Mouse (Mus musculus): Measurements from ENCODE around the gene Gse1. TPM values are rescaled to one million over a fixed set of nuclear protein-coding genes. Genes with fewer than 3 reads are reported as not detected.

Gse1 gene
- total RNA-seq, 2 experiments from 2014 or later: 58.1 to 60.7 TPM

DNA sequence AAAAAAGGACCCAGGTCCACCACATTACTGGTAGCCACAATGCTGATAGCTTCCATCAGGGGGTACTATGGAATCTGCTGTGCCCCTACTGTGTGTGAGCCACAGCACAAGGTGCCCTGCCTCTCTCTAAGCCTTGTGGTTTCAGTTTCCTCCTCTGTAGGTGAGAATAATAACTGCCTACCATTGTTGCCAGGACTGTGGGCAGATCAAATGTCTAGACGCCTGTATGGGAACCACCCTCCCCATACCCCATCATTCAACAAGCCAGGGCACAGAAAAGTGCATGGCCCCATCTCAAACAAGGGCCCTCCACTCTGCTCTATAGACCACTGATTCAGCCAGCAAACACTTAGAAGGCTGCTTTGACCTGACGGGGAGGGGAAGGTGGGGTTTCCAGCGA, 168.5 kb downstream of the Gse1 start:
- DNase-seq (ENCODE audit: low spot score in 2 of 2): no peak

DNA sequence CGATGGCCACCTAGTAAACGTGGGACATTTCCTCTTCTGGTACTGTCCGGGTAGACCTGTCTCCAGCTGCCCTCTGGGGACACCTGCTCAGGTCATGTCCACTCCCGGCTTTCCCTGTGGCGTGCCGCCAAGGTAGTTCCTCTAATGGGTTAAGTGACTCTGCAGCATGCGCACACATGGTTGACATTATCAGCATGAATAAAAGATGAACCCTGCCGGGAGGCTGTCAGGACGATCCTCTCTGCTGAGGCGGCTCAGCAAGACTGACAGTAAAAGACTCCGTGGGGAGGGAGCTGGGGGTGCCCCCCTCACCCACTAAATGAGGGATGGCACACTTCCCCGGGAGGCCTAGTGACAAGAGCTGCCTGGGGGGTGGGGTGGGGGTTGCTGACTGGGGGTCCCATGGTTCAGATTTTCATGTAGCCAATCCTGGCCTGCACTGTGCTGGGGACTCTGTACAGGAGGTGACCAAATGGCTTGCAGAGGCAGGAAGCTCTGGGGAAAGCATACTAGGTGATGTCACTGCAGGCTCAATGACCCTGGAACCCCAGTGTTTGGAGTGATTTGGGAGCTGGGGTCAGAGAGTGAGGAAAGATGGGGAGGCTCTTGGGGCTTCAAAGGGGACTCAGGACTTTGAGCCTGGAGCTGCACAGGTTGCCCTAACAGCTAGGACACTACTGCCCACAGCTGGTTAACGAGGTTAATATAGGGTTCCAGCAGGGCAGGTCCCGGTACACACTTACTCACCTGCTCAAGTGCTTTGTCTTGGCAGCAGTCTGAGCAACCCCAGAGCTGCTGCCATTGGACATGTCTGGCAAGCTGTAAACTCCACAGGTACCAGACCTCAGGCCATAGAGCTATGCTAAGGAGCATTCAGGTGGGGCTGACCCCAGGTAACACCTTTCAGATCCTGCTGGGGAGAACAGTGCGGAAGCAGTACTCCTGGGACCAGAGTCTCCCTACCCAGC, 169.5 kb downstream of the Gse1 start:
- DNase-seq (ENCODE audit: low spot score in 2 of 2): no peak

DNA sequence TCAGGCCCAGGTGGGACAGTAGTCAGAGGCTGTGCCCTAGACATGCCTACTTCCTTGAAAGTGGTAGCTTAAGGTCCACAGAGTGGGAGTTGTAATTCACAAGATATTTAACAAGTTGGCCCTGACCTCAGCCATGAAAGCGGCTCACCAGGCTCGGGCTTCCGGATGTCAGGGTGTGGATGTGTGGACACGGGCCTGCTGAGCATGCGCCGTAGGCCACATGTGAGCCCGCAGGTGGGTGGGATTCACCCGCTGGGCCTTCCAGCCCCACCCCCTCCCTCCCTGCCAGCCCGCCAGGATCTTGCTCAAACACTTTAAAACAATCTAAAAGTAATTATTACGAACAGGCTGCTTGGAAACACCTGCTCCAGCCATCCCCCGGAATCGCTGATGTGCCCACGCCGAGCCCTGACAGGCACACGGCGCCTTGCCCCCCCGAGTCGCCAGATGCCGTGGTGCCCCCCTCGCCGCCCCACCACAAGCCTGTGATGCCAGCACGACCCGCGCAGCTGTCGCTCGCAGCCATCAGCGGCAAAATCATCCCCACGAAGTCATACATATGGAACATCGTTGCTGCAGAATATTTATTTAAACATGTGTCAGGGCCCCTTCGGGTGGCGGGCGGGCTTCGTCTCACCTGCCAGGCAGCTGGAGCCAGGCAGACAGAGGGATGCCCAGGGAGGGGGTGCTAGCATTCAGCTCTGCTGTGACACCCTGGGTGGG, 171.1 kb downstream of the Gse1 start:
- no peak for DNase-seq (ENCODE audit: low spot score in 2 of 2)

DNA sequence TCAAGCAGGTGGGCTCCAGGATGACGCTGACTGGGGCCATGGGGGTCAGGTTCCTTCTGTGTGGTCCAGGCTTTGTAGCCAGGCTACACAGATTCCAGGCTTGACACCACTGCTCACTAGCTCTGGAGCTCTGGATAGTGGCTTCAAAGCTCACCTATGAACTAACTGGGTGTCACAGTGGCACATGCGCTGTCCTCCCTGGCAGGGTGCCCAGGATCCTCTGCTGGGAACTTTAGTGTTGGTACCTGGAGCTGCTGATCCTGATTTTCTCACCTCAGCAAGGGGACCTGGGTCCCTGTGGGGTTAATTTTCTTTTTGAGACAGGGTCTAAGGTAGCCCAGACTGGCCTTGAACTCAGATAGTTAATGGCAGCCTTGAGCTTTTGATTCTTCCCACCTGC, 173.0 kb downstream of the Gse1 start:
- no peak for DNase-seq (ENCODE audit: low spot score in 2 of 2)

DNA sequence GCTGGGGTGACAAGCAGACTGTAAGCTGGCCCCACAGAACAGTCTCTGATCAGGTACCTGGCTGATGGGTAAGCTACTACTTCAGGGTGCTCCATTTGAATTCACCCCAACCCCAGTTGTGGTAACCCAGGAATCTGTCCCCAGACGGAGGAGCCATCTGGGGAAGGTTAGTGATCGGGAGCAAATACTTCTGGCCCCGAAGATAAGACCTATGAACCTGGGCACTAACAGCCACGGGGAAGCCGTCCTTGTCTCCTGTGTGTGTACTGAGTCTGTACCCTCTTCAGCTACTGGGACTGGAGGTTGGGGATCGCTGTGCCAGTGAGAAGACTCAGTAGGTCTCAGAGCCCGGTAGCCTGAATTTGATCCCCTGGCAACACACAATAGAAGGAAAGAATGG, 173.5 kb downstream of the Gse1 start:
- DNase-seq (ENCODE audit: low spot score in 2 of 2): no peak

DNA sequence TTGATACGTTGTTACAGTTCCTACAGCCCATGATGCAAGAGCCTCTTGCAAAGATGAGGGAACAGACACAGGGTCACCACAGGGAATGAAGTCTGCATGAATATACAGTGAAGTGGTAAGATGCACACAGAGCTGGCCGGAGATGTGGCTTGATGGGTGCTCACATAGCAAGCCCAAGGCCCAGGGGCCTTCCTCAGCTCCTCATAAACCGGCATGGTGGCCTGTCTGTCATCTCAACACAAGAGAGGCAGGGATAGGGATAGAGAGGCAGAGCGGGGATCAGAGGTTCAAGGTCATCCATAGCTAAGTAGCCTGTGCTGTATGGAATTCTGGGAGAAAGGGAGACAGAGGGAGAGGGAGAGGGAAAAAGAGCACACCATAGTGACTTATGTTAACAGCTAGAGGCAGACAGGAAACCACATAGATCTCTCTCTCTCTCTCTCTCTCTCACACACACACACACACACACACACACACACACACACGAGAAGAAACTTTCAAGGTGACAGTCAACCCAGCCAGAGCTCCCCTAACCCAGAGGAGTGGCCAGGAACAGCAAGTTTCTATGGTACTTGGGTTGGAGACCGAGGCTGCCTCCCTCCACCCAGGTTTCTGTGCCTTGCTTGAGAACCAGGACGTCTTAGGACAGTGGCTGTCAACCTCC, 175.5 kb downstream of the Gse1 start:
- DNase-seq (ENCODE audit: low spot score in 2 of 2): no peak

DNA sequence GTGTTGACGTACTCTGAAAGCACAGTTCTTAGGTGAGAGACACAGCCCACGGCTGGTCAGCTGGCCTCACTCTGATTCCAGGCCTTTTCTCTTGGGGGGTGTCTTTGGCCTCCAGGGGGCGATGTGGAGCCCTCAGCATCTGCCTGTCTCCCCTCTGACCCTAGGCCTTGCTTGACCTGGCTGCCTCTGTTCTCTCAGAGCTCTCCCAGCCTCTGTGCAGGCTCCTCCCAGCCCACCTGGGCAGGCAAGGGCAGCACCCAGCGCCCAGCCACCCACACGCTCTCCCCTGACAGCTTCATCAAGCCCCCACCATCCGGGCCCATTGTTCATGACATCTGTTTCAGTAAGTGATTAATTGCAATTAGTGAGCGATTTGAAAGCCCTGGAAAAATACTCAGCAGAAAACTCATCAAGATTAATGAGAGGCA, 176.4 kb downstream of the Gse1 start:
- DNase-seq (ENCODE audit: low spot score in 2 of 2): peak in 1 of 2 experiments; percentile 47

DNA sequence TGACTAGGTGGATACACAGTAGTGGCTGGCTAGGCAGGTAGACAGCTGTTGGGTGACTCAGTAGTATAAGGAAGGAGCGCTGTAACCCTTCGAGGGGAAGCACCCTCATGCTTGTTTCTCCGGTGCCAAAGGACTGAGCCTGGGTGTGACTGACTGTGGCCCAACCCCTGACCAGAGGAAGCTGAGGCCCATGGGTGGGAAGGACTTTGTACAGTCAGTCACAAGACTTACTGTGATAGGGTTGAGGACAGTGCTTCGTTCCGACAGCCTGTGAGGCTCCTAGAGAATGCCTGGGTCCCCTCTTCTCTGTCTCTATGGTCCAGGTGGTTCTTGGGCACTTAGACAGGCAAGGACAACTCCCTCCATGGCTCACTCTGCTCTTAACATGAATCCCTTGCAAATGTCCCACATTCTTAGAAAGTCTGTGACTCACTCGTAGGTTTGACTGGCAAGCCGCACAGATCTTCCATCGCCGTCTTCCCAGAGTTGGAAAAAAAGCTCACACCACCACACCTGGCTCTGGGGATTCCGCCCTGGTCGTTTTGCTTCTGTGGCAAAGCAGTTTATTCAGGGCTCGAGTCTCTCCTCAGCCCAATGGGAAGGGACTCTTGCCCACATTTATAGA, 177.9 kb downstream of the Gse1 start:
- no peak for DNase-seq (ENCODE audit: low spot score in 2 of 2)

DNA sequence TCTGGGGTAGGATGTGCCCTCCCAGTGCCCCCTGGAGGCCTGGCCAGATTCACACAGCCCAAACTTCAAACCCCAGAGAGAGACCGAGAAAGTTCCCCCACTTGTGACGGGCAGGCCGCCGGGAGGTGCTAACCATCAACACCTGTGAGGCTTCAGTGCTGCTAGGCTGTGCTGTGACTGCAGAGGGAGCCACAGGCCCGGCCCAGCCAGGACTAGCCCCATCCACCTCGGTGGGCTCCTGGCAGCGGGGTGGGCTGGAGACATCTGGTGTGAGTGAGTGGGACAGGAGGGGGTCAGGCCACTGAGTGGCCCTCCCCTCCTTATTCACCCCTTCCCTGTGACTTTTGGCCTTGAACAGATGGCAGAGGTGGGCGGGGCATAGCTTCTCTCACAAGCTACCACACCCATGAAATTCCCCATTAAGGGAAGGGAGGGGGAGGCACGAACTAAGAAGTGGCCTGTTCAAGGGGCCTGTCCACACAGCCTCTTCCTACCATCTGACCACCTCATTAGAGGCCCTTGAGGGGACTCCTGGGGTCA, 179.5 kb downstream of the Gse1 start:
- no peak for DNase-seq (ENCODE audit: low spot score in 2 of 2)

DNA sequence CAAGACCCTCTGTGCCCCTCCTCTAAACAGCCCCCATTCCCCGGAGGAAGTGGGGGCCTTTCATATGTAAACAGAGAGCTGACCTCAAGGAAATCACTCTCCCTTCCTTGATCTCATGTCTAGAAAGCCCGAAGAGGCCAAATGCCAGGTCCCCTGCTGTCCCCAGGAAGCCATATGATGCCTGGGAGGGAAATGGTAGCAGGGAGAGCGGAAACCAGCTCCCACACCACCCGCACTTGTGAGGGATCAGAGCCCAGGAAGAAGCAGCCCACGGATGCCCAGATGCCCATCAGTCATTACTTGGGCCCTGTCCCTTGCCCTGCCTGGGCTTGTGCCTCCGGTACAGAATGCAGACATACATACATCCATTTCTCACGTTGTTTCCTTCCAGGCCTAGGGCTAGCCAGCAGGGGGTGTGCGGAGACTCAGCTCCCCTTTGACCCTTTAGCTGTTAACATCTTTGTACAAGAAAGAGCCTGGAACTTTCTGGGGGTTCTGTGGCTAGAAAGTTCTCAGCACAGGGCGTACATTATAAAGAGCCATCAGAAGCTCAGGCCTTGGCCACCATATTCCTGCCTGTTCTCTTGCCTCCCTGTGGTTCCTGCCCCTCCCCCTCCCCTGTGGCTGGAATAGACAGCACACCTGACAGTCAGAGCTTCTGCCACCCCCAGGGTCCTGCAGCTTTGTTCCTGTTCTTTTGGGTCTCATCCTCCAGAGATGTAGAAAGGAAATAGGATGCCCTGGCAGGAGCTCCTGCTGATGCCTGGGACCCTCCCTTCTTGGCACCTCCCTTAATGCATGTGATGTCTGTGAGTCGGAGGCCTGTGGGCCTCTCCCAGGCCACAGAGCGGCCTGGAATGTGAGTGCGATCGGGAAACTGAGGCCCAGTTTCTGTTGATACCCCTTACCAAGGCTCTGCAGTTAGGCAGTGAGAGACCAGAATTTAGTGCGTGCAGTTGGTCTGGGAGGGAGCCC, 180.3 kb downstream of the Gse1 start:
- DNase-seq (ENCODE audit: low spot score in 2 of 2): no peak

DNA sequence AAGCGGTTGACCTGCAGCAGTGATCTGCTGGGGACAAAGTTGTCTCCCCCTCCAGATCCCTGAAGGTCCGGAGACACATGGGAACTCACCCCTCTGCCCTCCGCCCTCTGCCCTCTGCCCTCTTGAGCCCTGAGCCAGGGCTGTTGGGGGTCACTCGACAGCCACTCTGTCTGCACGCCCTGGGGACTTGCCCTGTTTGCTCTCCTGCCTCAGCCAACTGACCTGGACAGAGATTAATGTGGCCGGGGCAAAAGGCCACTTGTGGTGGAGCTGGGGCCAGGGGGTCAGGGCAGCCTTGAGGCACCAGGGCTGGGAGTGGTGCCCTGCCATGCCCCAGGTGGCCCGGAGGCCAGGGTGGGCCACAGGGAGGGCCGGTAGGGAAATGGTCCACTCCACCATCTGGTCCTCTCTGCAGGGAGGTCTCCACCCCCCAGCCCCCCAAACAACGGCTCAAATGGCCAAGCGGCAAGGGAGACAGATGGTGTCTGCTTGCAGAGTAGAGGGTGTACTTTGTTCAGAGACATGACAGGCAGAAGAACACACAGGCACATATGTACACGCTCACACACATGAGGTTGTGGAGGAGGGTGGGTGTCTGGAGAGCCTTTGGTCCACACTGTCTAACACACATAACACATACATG, 181.2 kb downstream of the Gse1 start:
- DNase-seq (ENCODE audit: low spot score in 2 of 2): no peak

DNA sequence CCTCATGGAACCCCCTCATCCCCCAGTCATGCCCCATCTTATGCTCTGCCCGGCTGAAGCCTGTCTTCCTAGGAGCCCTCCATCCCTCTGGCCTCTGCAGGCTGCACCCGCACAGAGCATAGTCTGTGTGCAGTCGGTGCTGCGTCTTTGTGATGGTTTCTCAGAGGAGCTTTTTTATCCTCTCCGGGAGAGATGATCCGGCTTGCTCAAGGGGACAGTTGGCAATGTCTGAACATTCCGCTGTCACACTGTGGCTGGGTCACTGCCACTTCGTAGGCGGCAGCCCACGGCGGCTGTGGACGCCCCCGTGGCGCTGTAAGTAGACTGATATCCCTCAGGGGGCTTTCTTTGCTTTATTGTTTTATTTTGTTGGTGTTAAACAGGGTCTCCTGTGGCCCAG, 182.8 kb downstream of the Gse1 start:
- no peak for DNase-seq (ENCODE audit: low spot score in 2 of 2)

DNA sequence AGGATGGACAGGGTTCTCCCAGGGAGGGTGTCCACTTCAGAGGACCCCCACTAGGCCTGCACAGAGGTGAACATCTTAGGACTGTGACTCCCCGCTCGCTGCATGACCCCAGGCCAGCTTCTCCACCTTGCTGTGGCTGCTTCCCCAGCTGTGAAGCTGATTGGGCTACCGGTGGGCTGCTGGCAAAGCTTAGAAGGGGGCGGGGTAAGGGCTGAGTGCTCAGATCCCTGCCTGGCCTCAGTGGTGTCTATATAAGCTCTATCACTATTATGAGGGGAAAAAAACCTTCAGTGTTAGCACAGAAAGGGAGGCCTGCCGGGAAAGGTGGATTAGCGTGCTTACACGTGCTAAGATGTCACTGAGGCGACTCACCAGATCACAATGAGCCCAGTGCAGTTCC, 183.6 kb downstream of the Gse1 start:
- no peak for DNase-seq (ENCODE audit: low spot score in 2 of 2)

DNA sequence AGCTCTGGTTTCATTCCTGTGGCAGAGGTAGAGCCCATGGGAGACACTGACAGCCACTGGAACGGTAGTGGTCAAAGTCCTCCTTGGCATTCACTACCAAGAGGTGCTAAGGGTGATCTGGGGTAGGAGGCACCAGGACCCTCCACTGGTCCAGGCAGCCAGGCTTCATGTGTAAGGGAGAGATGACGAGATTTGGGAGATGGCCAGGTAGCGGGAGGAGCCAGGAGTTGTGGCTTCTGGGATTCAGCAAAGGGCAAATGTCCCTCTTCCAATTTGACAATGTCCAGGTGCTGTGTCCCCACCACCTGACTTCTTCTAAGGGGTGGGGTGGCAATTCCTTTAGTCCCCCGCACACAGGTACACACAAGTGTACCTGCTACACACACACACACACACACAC, 184.1 kb downstream of the Gse1 start:
- DNase-seq (ENCODE audit: low spot score in 2 of 2): no peak

DNA sequence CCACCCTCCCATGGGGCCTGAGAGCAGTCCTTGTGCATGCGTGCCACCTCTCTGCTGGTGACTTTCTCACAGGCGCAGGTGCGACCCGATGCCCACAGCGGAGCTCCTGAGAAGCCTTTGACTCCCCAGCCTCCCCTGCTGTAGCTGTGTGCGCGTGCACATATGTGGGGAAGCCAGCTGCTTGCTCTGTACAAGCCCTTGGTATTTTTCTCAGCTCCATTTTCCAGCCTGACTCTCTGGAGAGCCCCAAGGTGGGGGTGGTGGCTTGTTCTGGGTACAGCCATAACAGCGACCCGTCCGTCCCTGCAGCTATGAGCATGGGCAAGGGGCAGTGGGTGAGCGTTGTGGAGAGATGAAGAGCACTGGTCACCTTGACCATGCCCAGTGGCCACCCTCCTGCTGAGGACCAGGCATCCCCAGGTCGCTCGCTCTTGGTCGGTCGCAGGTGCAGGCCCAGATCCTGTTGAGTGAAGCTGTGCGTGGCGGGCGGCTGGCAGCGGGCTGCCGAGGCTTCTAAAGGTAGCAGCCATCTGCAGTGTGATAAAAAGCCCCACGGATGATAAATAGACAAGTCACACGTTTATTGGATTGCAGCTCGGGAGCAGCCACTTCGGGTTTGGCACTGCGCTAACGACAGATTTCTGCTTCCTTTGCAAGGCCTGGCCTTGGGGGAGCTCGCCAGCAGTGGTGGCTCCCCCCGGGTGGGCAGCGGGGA, 184.8 kb downstream of the Gse1 start:
- no peak for DNase-seq (ENCODE audit: low spot score in 2 of 2)

DNA sequence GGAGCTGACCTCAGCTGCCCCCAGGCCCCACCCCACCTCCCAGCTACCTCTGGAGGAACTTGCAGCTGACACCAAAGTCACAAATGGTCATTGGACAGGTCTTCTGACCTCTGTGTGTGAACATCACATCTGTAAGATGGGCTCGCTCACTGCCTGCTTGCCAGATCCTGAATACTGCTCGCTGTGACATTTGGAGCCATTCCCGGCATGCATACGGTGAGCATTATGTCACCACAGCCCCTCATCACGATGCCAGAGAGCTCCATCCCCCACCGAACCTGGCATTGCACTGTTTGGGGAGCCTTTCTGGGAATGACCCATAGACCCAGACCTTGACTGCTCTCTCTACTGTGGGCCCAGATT, 185.4 kb downstream of the Gse1 start:
- DNase-seq (ENCODE audit: low spot score in 2 of 2): no peak

DNA sequence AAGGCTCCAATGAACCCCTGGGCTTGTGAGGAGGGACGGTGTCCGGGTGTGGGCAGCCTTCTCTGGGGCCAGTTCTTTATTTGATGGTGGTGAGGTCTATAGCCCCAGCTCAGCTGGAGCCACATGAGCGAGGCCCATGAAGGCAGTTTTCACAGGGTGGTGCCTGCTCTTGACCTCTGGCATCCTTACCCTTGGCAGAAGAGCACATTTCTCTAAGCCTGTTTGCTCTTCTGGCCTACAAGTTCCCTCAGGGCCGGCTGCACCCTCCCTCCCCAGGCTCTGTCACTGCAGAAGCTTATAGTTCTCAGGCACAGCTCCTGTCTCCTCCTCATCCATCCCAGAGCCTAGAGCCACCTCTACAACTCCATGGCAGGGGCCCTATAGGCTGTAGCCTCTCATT, 186.0 kb downstream of the Gse1 start:
- DNase-seq (ENCODE audit: low spot score in 2 of 2): no peak

DNA sequence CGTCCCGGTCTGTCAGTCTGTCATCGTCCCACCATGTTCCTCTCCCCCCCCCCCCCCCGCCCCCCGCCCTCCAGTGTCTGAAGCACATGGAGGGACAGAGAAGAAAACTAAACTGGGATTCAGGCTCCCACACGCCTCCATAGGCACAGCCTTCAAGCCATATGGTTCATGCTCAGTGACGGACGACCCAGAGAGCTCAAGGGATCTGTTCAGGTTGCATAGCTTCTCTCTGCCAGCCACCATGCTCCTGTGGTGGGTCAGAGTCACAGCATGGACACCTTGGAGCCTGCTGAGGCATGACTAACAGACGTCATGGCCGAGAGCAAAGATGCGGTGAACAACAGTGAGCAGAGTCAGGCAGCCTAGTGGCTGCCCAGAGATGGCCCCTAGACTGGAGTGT, 187.2 kb downstream of the Gse1 start:
- DNase-seq (ENCODE audit: low spot score in 2 of 2): no peak

DNA sequence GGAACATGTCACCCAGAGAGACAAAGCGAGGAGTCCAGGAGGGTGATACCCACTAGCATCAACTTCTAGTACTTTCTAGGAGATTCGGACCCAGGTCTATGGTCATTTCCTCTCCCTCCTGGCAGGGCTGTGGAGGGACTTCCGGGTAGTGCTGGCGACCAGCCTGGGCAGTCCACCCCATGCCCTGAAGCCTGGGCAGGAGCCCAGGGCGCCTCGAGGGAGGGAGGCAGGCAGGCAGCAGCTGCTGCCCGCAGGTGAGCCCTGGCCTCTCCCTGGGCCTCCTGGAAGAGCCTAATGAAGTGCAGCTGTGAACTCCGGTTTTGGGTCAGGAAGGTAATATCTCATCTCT, 187.9 kb downstream of the Gse1 start:
- no peak for DNase-seq (ENCODE audit: low spot score in 2 of 2)

Data from adrenal gland, postnatal 4 days (tissue).